Mouse (Mus musculus) testis, postnatal 10 days (tissue): ENCODE results near the gene Iars2.

Experiments
- DNase-seq: peaks from one replicate; pipeline ENCODE4 v3.0.0; 2021; ENCODE audit warnings: low spot score

The Iars2 gene

DNA sequence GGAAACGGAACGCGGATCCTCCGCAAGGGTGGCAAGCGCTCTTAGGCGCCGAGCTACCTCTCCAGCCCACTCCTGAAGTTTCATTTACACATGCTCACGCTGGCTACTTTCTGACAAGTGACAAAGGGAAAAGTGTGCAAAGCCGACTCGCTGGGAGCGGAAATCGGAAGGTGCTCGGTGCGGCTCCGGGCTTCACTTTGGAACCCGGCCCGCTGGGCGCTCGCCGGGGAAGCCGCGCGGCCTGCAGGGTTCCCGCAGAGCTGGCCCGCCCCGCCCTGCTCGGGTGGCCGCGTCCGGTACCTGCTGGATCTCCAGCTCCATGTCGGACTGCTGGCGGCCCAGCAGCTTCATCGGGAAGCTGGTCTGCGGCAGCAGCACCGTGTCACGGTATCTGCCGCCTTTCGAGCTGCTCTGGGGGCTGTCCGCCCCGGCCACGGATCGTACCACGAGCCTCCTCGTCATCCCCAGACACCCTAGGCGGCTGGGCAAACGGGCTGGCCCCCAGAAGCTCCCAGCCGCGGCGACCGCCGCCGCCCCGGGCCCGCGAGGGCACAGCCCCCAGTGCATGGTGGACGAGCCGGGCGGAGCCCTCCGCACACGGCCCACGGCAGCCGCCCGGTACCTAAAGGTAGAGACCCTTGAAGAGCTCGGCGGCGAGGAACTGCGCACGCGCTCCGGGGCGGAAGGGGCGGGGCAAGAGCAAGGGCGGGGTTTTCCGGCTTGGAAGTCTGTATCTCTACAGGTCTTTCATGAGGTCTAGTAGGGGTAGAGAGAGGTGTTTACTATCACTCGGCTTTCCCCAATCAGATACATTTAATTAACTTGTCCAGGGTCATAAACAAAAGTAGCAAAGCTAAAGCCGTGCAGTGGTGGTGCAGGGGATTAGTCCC, at the start of gene Iars2:
Gene Iars2, minus strand, starts transcription at position 676 of the 890 bp plus-strand sequence.
- DNase-seq, result peak; percentile 97

DNA sequence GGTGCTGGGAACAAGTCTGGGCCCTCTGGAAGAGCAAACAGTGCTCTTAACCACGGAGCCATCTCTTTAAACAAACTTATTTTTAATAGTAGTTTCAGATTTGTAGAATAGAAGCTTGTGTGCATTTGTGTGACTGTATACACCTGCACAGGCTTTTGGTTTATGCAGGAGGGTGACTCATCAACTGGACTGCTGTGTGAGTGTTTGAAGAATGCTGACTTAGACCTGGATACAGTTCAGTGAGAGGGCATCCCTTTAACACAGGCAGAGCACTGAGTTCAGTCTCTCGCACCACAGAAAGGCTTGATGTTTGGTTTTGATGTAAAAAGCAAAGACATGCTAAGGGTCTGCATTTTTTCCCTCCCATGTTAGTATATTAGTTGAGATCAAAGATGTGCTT, 48.2 kb upstream of the Iars2 start:
- no peak for DNase-seq

DNA sequence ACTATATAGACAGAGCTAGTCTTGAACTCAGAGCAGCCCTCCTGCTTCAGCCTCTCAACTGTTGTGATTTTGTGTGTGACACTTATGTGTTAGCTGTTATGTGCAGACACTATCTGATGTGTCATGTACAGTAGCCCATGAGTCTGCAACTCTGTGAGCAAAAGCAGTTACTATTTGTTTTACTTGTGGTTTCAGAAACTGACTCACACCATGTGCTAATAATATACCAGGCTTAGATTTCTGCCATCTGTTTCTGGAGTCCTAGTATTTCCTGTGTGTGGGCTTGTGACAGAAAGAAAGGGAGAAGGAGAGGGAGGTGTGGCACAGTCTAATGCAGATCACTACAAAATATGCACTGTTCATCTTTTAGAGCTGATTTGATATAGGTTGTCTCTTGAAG, 47.2 kb upstream of the Iars2 start:
- DNase-seq, result no peak

DNA sequence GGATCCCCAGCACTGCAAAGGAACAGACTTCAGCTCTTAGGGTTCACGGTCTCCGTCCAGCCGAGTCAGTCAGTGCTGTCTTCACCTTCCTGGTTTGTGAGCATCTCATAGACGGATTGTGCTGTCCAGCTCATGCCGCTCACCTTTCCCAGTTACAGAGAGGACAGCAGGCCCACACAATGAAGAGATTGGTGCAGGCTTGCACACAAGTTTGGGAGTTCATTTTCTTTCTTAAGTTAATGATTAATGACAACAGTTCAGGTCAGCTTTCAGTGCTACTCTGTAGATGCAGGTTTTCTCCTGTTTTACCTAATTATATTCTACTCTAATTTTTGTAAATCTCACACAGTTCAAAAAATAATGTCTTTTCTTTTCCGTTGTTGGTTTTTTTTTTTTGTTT, 40.8 kb upstream of the Iars2 start:
- DNase-seq, result no peak

DNA sequence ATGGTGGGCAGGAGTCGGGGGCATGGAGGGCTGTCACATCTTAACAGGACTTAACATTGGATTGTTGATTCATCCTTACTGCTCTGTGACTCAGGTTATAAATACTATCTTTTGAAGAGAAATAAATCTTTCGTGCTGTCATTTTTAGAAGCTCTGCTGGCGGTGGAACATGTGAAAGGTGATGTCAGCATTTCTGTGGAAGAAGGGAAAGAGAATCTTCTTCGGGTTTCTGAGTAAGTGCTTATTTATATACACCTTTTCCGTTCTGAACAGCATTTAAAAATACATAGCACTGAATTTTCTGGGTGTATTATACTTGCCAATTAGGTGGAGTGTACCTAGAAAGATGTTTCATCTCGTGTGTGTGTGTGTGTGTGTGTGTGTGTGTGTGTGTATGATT, 38.2 kb upstream of the Iars2 start:
- DNase-seq, result no peak

DNA sequence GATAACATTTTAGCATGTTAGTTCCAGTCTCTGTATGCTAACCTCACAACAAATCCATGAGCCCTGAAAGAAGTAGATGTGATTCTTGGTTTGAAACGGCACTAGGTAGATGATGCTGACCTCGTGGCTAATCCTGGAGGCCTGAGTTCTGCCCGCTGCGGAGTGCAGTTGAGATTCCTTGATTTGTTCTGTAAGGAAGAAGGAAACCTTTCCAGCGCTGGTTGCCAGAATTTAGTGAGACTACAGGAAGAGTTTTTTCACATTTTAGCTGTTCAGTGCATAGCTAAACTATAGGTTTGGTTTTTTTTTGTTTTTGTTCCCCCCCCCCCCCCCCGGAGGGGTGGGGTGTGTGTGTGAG, 35.0 kb upstream of the Iars2 start:
- DNase-seq, result no peak

DNA sequence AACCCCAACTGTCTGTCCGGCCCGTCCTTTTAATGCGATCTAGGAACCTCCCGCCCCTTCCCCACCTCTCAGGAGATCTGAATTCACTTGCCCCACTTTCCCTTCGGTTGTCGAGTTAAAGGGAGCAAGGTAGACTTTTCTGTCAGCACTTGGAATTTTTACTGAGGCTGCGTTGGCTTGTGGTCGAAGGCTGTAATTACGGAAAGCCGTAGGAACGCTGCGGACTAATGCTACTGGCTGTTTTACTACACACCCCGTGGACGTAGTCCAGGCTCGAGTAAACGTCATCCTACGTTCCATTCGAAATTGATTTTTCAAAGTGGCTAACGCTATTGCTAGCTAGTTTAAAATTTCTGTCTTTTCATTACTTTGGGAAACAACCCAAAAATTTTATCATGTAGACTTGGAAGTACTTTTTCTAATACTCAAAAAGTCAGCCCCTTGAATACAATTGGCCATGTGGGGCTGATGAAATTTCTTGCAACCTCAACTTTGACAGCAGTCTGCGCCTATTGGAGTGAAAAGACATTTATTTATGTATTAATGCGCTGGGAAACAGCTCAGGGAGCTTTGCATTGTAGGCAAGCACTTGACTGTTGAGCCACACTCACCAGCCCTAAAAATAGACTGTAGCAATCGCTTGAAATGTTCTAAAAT, 34.5 kb upstream of the Iars2 start:
- DNase-seq, result peak; percentile 53

DNA sequence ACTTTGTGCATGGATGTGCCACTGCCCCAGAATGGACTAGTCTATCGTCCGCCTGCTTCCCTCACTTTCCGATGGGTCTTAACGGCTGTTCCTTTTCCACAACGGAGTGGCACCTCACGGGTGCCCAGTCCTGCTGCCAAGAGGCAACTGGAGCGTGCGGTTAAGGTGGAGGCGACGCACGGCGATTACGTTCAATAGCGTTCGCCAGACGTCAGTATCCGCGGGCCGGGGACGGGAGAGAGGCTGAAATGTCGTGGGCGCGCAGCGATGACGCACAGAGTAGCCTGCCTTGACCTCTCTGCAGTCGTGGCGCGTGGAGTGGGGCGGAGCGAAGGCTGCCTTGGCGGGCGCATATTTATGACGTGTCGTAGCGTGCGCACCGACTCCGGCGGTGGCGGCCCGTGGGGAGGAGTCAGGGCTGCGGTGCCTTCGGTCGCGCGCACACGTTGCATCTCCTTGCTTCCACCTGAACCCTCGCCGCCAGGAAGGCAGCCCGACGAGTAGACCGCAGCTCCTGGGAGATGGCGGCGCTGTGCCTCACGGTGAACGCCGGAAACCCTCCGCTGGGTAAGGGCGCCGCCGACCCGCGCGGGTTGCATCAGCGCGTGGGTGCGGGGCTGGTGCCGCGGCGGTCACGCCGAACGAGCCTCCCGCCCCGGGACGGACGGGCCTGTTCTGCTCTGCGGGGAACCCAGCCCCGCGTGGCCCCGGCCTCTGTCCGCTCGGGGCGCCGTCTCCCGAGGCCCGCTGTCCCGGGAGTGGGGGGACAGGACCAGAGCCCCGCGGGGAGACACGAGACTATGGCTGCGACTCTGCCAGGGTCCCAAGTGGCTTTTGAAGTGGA, 33.7 kb upstream of the Iars2 start, which contains the start of gene Eprs:
Gene Eprs, plus strand, starts transcription at position 368 of the 844 bp plus-strand sequence.
- DNase-seq, result peak; percentile 99

DNA sequence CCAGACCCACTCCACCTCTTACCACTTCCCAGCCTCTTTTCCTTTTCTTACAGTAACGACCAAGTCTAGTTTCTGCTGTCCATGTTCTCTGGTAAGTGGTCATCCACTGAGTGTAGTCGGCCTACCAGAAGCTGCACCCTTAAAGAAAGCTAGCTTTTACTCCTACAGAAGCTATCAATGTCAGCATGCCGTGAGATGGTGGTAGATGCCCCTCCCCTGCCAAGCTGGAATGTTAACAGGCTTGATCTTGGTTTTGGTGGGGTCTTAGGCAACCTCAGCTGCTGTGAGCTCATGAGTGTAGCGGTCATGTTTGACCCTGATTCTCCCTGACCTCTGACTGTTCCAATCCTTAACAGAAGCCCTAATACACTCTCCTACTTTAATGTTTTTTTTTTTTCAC, 29.0 kb upstream of the Iars2 start:
- DNase-seq, result no peak

DNA sequence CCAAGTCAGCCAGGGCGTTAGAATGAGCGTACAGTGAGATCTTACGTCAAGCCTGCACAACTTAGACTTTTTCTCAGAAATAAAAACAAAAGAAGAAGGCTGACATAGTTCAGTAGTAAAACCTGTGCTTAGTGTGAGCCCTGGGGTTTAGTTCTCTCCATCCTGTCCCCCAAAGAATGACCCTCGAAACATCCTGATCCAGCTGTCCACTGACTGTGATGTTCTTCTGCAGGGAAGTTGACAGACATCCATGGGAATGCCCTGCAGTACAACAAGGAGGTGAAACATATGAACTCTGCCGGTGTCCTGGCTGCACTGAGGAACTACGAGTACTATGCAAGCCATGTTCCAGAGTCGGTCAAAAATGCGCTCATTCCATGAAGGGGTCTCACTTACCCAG, 27.1 kb upstream of the Iars2 start:
- DNase-seq, result no peak

DNA sequence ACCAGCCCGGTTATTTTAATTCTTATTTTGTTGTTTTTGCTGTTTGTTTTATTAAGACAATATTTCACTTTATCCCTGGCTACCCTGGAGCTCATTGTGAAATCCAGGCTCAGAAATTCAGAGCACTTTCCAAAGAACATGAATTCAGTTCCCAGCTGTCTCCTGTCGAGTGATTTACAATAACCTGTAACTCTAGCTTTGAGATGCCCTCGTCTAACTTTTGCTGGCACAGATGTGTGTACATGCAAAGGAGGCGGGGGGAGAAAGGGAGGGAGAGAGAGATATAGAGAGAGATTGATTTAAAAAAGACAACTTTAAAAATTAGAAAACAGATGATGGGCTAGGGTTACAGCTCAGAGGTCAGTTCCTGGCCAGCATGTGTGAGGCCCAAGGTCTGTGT, 25.5 kb upstream of the Iars2 start:
- no peak for DNase-seq

DNA sequence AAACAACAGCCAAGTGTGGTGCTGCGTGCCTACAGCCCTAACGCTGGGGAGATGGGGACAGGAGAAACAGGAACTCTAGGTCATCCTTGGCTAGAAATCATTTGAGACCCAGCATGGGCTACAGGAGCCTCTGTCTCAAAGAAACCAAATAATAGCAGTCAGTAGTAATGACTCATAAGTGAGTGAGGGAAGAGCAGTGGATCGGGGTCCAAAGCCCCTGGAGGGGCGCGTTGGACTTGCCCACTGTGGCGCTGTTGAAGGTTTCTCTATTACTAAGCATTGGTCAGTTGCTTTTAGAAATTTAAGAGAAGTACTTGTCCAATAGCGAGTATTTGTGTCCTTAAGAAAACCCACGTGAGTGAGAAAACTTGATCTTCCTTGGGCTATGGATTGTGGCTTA, 24.2 kb upstream of the Iars2 start:
- no peak for DNase-seq

DNA sequence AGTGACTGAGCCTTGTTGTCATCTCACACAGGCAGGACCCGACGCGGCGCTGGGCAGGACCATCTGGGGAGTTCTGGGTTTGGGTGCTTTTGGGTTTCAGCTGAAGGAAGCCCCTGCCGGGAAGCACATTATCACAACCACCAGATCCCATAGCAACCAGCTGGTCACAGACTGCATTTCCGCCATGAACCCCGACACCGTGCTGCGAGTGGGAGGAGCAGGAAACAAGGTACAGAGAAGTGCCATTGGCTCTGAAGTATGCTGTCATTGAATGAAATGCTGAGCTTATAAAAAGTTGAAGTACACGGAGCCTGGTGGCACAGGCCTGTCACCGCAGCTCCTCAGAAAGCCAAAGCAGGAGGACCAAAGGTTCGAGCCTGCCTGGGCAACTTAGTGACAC, 23.0 kb upstream of the Iars2 start:
- DNase-seq, result no peak

DNA sequence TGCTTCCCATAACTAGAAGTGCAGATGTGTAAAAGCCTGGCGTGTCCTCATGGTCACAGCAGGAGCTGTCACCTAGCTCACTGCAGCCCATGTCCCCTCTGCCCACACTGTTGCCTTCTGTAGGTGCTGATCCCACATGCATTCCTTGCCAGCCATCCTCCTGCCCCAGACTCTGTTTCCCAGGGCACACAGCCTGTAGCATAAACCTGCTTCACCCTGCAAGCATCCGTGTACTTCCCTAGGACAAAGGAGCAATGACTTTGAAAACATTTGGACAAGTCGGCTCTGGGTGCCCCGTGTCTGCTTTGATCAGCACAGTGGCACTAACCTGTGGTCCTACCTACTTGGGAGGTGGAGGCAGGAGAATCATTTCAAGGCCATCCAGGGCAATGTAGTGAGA, 21.4 kb upstream of the Iars2 start:
- DNase-seq, result no peak

DNA sequence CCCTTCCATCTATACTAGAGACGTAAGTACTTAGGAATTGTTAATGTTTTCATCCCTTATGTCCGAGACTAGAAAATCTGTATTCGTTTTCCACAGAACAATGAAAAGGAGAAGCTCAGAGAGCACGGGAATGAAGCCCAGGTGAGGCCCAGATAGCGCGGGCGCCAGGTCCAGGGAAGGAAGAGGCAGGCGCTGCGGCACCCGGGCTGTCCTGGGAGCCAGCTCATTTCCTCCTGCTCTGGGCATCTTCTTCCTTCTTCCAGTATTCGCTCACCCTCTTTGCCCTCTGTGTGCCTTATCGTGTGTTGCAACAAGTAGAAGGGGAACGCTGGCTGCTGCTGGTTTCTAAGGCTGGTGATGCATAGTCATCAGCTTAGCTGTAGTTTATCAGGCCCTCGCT, 20.5 kb upstream of the Iars2 start:
- DNase-seq, result no peak

DNA sequence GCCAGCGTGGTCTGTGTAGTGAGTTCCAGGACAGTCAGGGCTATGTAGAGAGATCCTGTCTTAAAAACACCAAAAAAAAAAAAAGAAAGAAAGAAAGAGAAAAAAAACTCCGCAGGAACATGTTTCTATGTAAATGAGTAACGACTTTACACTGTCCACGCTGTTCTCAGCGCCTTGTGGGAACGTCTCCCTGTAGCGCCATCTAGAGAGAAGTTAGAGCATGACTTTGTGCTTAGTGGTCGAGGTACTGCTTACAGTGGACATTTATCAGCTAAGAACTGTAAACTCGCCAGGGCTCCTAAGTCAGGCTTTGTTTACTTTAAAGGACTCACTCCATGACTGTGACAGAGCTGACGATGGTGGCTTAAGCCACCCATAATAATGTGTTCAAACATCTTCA, 17.0 kb upstream of the Iars2 start:
- DNase-seq, result no peak

DNA sequence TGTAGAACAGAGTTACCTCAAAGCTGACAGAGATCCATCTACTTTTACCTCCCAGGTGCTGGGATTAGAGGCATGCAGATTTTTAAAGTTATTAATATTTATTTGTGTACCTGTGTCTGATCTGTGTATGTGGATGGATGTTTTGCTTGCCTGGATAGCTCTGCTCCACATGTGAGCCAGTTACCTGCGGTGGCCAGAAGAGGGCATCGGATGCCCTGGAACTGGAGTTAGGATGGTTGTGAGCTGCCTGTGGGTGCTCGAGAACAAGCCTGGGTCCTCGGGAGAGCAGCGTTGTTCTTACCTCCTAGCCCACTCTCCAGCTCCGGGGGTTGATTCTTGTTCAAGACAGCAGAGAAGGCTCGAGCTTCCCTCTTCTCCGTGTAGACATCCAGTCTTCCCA, 14.2 kb upstream of the Iars2 start:
- no peak for DNase-seq

DNA sequence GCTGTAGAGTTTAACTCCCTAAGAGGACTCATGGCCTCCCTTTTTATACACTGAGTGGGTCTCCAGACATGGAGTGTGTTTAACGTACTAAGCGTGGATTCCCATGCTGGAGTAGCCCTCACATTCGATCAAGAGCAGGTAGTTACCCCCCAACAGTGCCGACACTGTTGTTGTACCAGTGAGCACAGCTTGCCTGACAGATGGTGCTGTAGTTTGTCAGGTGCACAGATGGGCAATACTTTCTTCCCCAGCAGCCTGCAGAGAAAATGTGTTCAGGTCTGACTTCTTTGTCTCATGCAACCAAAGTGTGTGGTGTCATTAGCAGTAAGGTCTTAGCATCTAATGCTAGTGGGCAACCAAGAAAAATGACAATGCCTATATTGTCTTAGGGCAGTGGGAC, 13.2 kb upstream of the Iars2 start:
- DNase-seq, result no peak

DNA sequence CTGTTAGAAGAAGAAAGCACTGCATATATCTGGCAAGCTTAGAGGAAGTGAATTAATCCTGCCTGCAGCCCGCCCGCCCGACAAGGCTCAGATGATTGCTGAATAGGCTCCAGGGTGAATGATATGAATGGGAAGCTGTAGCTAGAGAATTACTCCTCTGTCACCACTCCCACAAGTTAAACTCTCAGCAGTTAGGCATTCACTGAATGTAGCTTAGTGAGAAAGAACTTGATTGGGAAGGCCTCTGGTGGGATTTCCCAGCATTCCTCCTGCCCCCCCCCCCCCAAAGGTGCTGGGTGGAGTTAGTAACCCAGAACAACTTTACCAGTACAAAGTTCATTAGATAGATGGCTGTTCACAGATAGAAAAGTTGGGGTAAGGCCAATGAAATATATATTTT, 7.3 kb upstream of the Iars2 start:
- no peak for DNase-seq

DNA sequence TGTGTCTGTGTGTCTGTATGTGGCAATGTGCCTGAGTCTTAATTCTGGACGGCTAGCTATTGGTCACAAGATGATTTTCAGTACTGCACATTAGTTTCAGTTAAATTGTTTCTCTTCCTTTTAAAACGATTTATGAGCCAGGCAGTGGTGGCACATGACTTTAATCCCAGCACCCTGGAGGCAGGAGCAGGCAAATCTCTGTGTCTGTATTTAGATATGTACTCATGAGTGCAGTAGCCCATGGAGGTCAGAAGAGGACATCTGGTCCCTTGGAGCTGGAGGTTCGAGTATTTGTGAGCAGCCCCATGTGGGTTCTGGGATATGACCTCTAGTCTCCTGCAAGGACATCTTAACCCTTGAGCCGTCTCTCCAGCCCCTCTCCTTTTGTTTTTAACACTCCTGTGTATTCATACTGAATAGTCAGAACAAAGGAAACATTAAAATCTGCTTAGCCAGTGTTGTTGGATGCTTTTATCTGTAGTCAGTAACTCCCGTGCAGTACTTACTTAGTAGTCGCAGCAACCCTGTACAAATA, 6.1 kb upstream of the Iars2 start:
- no peak for DNase-seq

DNA sequence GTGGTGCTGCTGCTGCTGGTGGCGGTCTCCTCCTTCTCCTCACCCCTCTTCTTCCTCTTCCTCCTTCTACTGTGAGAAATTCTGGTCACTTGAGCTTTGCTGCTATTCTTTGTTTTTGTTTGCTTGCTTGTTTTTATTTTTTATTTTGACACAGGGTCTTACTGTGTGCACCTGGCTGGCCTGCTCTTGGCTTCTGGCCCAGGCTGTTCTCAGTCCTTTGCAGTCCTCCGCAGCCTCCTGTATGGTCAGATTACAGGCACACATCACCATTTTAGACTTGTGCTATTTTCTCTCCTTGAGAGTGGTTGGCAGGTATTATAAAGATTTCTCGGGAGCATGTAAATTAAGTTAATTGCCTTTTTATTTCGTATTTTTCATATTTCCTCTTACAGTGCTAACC, 4.9 kb upstream of the Iars2 start:
- no peak for DNase-seq

DNA sequence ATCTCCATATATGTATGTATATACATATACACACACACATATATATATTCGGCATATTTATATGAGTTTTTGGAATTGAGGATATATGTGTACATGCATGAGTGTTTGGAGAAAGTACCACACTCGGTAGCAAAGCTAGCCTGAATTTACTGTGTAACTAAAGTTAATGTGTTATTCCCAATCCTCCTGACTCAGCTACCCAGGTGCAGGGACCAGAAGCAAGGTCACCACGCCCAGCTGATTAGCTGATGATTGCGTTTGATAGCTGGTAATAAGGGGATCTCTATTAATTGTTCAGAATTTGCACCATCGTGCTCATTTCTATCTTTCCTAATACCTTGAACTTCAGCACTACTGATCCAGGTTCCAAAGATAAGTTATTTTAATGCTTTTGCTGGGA, 4.5 kb upstream of the Iars2 start:
- DNase-seq, result no peak
